Mouse (Mus musculus) hindbrain, embryonic 11.5 days (tissue): Measurements from ENCODE around the gene Mgat5. TPM values are rescaled to one million over a fixed set of nuclear protein-coding genes. Genes with fewer than 3 reads are reported as not detected.

Experiments used
- ATAC-seq: fragments of 200-750 bp; cut with Nextera tagmentation; 2 replicates; pipeline ENCODE4 v1.8.0; 2017; ENCODE audit warnings: mild to moderate bottlenecking, moderate TSS enrichment, moderate library complexity; ENCODE audit not compliant: low FRiP score
- DNase-seq: peaks from one replicate; pipeline ENCODE4 v3.0.0-alpha.2; 2015; ENCODE audit warnings: low spot score
- H3K27ac ChIP-seq: fragments of 300-500 bp; sonication (generic); 2 replicates; pipeline ENCODE4 v1.5.1; 2014; ENCODE audit warnings: mild to moderate bottlenecking, low read depth, low read length
- H3K27me3 ChIP-seq: fragments of 300-500 bp; sonication (generic); 2 replicates; pipeline ENCODE4 v1.6.1; 2014; ENCODE audit warnings: mild to moderate bottlenecking, low read length, moderate library complexity, mixed read lengths; ENCODE audit not compliant: control insufficient read depth, insufficient read depth
- H3K36me3 ChIP-seq: fragments of 300-500 bp; sonication (generic); 2 replicates; pipeline ENCODE4 v1.6.1; 2014; ENCODE audit warnings: mild to moderate bottlenecking, low read length, moderate library complexity, mixed read lengths; ENCODE audit not compliant: control insufficient read depth, insufficient read depth
- H3K4me1 ChIP-seq: fragments of 300-500 bp; sonication (generic); replicated peaks from 2 replicates; pipeline ENCODE4 v1.6.1; 2014; ENCODE audit warnings: low read length, mixed read lengths; ENCODE audit not compliant: control insufficient read depth, insufficient read depth
- H3K4me2 ChIP-seq: fragments of 300-500 bp; sonication (generic); replicated peaks from 2 replicates; pipeline ENCODE4 v1.6.1; 2014; ENCODE audit warnings: mild to moderate bottlenecking, low read depth, low read length
- H3K4me3 ChIP-seq: fragments of 300-500 bp; sonication (generic); 2 replicates; pipeline ENCODE4 v1.5.1; 2014; ENCODE audit warnings: low read depth, low read length
- H3K9ac ChIP-seq: fragments of 300-500 bp; sonication (generic); 2 replicates; pipeline ENCODE4 v1.6.1; 2014; ENCODE audit warnings: low read depth, low read length
- H3K9me3 ChIP-seq: fragments of 300-500 bp; sonication (generic); 2 replicates; pipeline ENCODE4 v1.6.1; 2016; ENCODE audit warnings: low read length; ENCODE audit not compliant: control insufficient read depth
- WGBS: fragments of 180-500 bp; shearing (Covaris S2); extraction: QIAGEN DNeasy Blood & Tissue Kit; methylation state at CpG from one replicate; pipeline ENCODE4 v1.1.7; 2014; 5-methylcytosine and 5-hydroxymethylcytosine counted together
- polyA plus RNA-seq: library from polyadenylated mRNA; unstranded; fragments of >200 nt; fragmentation: Nextera tagmentation; extraction: Ambion mirVana; gene quantifications from 2 replicates; pipeline ENCODE4 v1.2.1, GENCODE M21; 2014

Mgat5 gene
- polyA plus RNA-seq, 1 experiment from 2014 or later, result 11.5 TPM

GRCm38 (mm10) chr1:127415896-127416295 is 211.1 kb downstream of the Mgat5 start:
- 87% methylated on average over 1 of the region's 1 CpGs for WGBS
- no peak for DNase-seq
- no peak overlapping the region for H3K4me2 ChIP-seq

GRCm38 (mm10) chr1:127416971-127417370 is 212.2 kb downstream of the Mgat5 start:
- Histone ChIP-seq H3K27me3 (no peaks in the 10 kb centered on the region), H3K9ac (no peak overlapping the region), H3K4me2 (no peak overlapping the region), H3K27ac (no peak overlapping the region), H3K9me3 (no peaks in the 10 kb centered on the region), H3K4me1 (no peaks in the 10 kb centered on the region), H3K36me3 (no peaks in the 10 kb centered on the region), H3K4me3 (no peak overlapping the region)
- DNase-seq (no peak), ATAC-seq (no peak)
- WGBS, result 78% methylated on average over 1 of the region's 1 CpGs

More at GRCm38 (mm10) chr1:127415896-127416295, 211.1 kb downstream of the Mgat5 start:
- H3K4me1 ChIP-seq, result no peaks in the 10 kb centered on the region
- H3K9me3 ChIP-seq, result no peaks in the 10 kb centered on the region
- H3K4me3 ChIP-seq, result no peak overlapping the region
- no peak for ATAC-seq
- no peak overlapping the region for H3K27ac ChIP-seq
- no peak overlapping the region for H3K9ac ChIP-seq
- no peaks in the 10 kb centered on the region for H3K27me3 ChIP-seq
- no peaks in the 10 kb centered on the region for H3K36me3 ChIP-seq

DNA sequence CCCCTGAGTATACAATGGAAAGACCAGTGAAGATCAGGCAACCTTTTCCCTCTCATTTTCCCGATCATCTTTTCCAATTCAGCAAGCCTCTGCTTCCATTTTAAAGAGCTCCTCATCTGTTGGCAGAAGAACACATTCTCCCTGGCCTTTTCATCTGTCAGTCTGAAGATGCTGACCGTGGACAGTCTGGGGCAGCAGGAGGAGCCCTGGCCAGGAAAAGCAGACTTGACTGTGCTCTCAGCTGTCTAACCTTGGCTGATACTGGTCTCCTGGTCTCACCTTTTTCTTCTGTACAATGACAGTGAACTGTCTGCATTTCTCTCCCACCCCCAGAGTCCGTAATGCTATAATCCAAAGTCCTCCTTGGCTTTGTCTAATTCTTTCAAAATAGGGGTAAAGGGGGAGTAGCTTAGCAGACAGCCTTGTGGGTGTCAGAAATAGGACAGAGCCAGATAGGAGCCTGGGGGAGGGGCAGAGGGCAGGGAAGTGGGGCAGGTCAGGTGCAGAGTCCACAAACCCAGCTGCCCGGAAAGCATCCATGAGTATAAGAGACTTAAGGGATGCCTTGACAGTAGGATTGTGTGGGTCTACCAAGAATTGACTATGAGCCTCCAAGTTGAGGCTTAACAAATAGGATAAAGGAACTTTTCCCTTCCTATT is 214.2 kb downstream of the Mgat5 start:
- H3K27ac ChIP-seq, result peak overlapping the region; percentile 17; the same call in 1 of the 2 replicates
- ATAC-seq, result no peak
- H3K27me3 ChIP-seq, result no peaks in the 10 kb centered on the region
- H3K4me2 ChIP-seq, result no peak overlapping the region
- H3K4me3 ChIP-seq, result no peak overlapping the region
- H3K4me1 ChIP-seq, result no peaks in the 10 kb centered on the region
- no peak for DNase-seq
- no peaks in the 10 kb centered on the region for H3K9me3 ChIP-seq
- no peak overlapping the region for H3K9ac ChIP-seq
- WGBS, result 67% methylated on average over 4 of the region's 4 CpGs
- no peaks in the 10 kb centered on the region for H3K36me3 ChIP-seq

DNA sequence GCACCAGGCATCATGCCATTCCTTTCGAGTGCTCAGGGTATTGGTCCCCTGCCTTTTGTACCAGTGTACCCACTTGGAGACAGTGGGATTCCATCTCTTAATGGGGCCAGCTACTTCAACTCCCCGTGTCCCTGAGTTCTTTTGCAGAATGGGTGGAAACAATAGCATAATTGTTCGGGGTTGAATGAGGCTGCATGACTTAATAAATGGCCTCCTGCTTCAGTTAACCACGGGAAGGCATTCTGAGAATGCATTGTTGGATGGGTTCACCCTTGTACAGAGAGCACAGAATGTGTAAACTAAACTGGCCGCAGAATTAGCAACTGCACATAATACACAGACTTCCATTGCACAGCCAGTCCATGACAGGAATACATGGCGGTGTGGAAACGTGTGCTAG is 214.8 kb downstream of the Mgat5 start:
- WGBS, result 34% methylated on average over 7 of the region's 7 CpGs
- Histone ChIP-seq H3K36me3 (no peaks in the 10 kb centered on the region), H3K4me3 (no peak overlapping the region), H3K27me3 (no peaks in the 10 kb centered on the region), H3K27ac (no peak overlapping the region; the same call in 1 of the 2 replicates), H3K4me1 (no peaks in the 10 kb centered on the region), H3K4me2 (no peak overlapping the region), H3K9ac (no peak overlapping the region), H3K9me3 (no peaks in the 10 kb centered on the region)
- DNase-seq (peak; percentile 33), ATAC-seq (peak; percentile 46; the same call in 1 of the 2 replicates)

DNA sequence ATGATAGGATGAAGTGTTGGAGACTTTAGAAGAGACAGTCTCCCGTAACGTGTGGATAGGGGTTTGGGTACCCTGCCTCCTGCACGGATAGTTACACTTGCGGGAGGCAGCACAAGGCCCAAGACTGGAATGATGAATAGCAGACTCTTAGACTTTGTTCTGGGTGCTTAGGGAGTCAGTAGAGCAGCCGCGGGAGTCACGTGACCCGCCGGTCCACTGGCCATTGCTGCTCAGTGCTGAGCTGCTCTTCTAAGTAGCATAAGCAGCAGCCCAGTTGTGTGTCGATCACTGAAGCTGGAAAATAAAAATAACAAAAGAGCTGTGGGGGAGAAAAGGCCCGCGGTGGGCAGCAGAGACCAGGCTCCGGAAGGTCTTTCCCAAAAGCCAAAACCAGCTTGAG is 215.6 kb downstream of the Mgat5 start:
- peak; percentile 71; the same call in 1 of the 2 replicates for ATAC-seq
- peak overlapping the region; percentile 10; the same call in 1 of the 2 replicates for H3K27ac ChIP-seq
- no peak overlapping the region for H3K4me2 ChIP-seq
- no peak overlapping the region for H3K4me3 ChIP-seq
- no peaks in the 10 kb centered on the region for H3K27me3 ChIP-seq
- H3K9ac ChIP-seq, result no peak overlapping the region
- no peaks in the 10 kb centered on the region for H3K36me3 ChIP-seq
- H3K4me1 ChIP-seq, result no peaks in the 10 kb centered on the region
- DNase-seq, result no peak
- no peaks in the 10 kb centered on the region for H3K9me3 ChIP-seq
- 39% methylated on average over 13 of the region's 13 CpGs for WGBS

- Histone ChIP-seq H3K4me1 (no peaks in the 10 kb centered on the region), H3K9me3 (no peaks in the 10 kb centered on the region), H3K27me3 (no peaks in the 10 kb centered on the region), H3K4me3 (no peak overlapping the region), H3K4me2 (no peak overlapping the region), H3K9ac (no peak overlapping the region), H3K27ac (no peak overlapping the region), H3K36me3 (no peaks in the 10 kb centered on the region)
- ATAC-seq (peak; percentile 19; the same call in 1 of the 2 replicates), DNase-seq (no peak)
- WGBS, result 82% methylated on average over 15 of the region's 15 CpGs
These were observed 216.0 kb downstream of the Mgat5 start for GRCm38 (mm10) chr1:127420795-127421194.

- H3K4me2 ChIP-seq, result no peak overlapping the region
- 90% methylated on average over 4 of the region's 4 CpGs for WGBS
- no peak overlapping the region for H3K27ac ChIP-seq
- H3K4me3 ChIP-seq, result no peak overlapping the region
- H3K27me3 ChIP-seq, result no peaks in the 10 kb centered on the region
- H3K4me1 ChIP-seq, result no peaks in the 10 kb centered on the region
- DNase-seq (no peak), ATAC-seq (no peak)
- no peak overlapping the region for H3K9ac ChIP-seq
- H3K36me3 ChIP-seq, result no peaks in the 10 kb centered on the region
- no peaks in the 10 kb centered on the region for H3K9me3 ChIP-seq
These were observed 217.8 kb downstream of the Mgat5 start for GRCm38 (mm10) chr1:127422565-127422964.

DNA sequence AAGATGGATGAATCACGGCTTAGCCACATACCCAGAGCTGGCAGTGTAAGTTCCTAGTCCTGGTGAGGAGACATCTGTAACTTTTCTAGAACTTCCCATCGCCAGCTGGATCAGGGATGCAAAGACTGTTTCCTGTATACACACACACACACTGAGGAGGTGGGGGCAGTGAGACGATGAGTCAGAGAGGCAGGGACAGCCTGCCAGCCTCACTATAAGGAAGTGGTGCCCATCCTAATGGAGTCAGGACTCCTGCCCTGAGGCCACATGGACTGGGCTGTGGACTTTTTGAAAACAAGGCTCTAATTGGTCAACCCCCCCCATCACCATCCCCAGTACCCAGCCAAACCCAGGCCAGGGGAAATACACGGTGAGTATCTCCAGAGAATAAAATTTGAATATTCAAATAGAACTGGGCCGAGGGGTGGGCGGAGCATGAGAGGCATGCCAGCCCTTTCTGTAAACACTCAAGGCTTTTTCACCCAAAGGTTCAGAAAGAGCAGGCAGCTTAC is 220.3 kb downstream of the Mgat5 start:
- Histone ChIP-seq H3K9ac (no peak overlapping the region), H3K27ac (no peak overlapping the region), H3K36me3 (no peaks in the 10 kb centered on the region), H3K4me3 (no peak overlapping the region), H3K4me1 (no peaks in the 10 kb centered on the region), H3K4me2 (no peak overlapping the region), H3K9me3 (no peaks in the 10 kb centered on the region), H3K27me3 (no peaks in the 10 kb centered on the region)
- ATAC-seq (peak; percentile 36; the same call in 1 of the 2 replicates), DNase-seq (no peak)
- WGBS, result 46% methylated on average over 6 of the region's 6 CpGs

DNA sequence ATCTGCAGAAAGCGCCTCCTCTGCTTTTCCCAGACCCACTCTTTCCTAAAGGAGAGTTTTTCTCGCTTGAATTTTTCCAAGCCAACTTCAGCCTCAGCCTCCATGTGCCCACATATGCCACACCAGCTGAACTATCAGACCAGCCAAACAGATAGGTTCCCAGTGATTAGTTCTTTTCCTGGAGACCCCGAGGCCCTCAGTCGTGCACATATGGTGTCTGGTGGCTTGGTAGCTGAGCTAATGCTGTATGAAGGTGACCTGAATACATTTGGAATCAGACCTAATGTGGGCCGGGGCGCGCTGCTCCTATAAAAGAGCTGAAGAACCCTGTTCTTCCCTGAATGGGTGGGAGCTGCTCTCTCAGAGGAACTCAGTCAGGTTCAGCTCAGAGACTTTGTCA is 225.5 kb downstream of the Mgat5 start:
- ATAC-seq, result no peak

More for the DNA sequence above, 225.5 kb downstream of the Mgat5 start:
- Histone ChIP-seq H3K27ac (no peak overlapping the region), H3K36me3 (no peaks in the 10 kb centered on the region), H3K4me3 (no peak overlapping the region), H3K4me1 (no peaks in the 10 kb centered on the region), H3K4me2 (no peak overlapping the region), H3K9me3 (no peaks in the 10 kb centered on the region), H3K9ac (no peak overlapping the region), H3K27me3 (no peaks in the 10 kb centered on the region)
- no peak for DNase-seq
- WGBS, result 88% methylated on average over 7 of the region's 7 CpGs
